Mouse (Mus musculus) 3134 (cell line): ENCODE measurements around the gene Pik3ap1.
A peak's percentile ranks its signal among the peaks of the same experiment; 100 is the strongest.

Experiments used
- DNase-seq: peaks from one replicate; pipeline ENCODE4 v3.0.0-alpha.2; 2011; ENCODE audit warnings: low spot score; ENCODE audit not compliant: insufficient read length; ENCODE audit errors: extremely low read depth

Gene Pik3ap1

GRCm38 (mm10) chr19:41282718-41283117 lies 102.2 kb downstream of the Pik3ap1 start:
- DNase-seq, result no peak

GRCm38 (mm10) chr19:41282216-41282615 lies 102.7 kb downstream of the Pik3ap1 start:
- no peak for DNase-seq

GRCm38 (mm10) chr19:41279724-41280244 lies 105.1 kb downstream of the Pik3ap1 start:
- DNase-seq, result no peak

GRCm38 (mm10) chr19:41278606-41279005 lies 106.3 kb downstream of the Pik3ap1 start:
- DNase-seq, result no peak

GRCm38 (mm10) chr19:41275588-41275987 lies 109.3 kb downstream of the Pik3ap1 start:
- DNase-seq, result no peak

GRCm38 (mm10) chr19:41270906-41271305 lies 114.0 kb downstream of the Pik3ap1 start:
- no peak for DNase-seq

- peak; percentile 58 for DNase-seq
Observed at GRCm38 (mm10) chr19:41270151-41270727, 114.7 kb downstream of the Pik3ap1 start.

- DNase-seq, result no peak
Observed at GRCm38 (mm10) chr19:41266251-41266901, 118.5 kb downstream of the Pik3ap1 start.

GRCm38 (mm10) chr19:41264331-41264799 lies 120.5 kb downstream of the Pik3ap1 start:
- no peak for DNase-seq

GRCm38 (mm10) chr19:41263630-41264295 lies 121.1 kb downstream of the Pik3ap1 start, which contains the start of gene Tm9sf3:
Gene Tm9sf3 (minus strand): TSS chr19:41263997.
- DNase-seq, result peak; percentile 91

- DNase-seq, result peak; percentile 86
Observed at GRCm38 (mm10) chr19:41262712-41263629, 121.9 kb downstream of the Pik3ap1 start.

GRCm38 (mm10) chr19:41260736-41261135 lies 124.2 kb downstream of the Pik3ap1 start:
- DNase-seq, result no peak

GRCm38 (mm10) chr19:41259256-41259655 lies 125.6 kb downstream of the Pik3ap1 start:
- DNase-seq, result no peak

- no peak for DNase-seq
Observed at GRCm38 (mm10) chr19:41258707-41259106, 126.2 kb downstream of the Pik3ap1 start.

GRCm38 (mm10) chr19:41254584-41254983 lies 130.3 kb downstream of the Pik3ap1 start:
- no peak for DNase-seq

- no peak for DNase-seq
Observed at GRCm38 (mm10) chr19:41248968-41249367, 135.9 kb downstream of the Pik3ap1 start.

GRCm38 (mm10) chr19:41248271-41248670 lies 136.6 kb downstream of the Pik3ap1 start:
- DNase-seq, result no peak

- no peak for DNase-seq
Observed at GRCm38 (mm10) chr19:41246271-41246670, 138.6 kb downstream of the Pik3ap1 start.

- DNase-seq, result peak; percentile 18
Observed at GRCm38 (mm10) chr19:41244581-41244980, 140.3 kb downstream of the Pik3ap1 start.

GRCm38 (mm10) chr19:41241997-41242396 lies 142.9 kb downstream of the Pik3ap1 start:
- DNase-seq, result no peak
